Mouse (Mus musculus) heart, embryonic 11.5 days (tissue): Measurements from ENCODE around the gene Zmiz1. TPM values are rescaled to one million over a fixed set of nuclear protein-coding genes. Genes with fewer than 3 reads are reported as not detected.

Experiments
- ATAC-seq: fragments of 200-750 bp; cut with Nextera tagmentation; replicated peaks from 2 replicates; pipeline ENCODE4 v1.8.0; 2017; ENCODE audit warnings: moderate library complexity; ENCODE audit not compliant: insufficient number of reproducible peaks, low FRiP score, low TSS enrichment
- H3K27ac ChIP-seq: fragments of 300-500 bp; sonication (generic); 2 replicates; pipeline ENCODE4 v1.5.1; 2014; ENCODE audit warnings: mild to moderate bottlenecking, low read depth, low read length
- H3K27me3 ChIP-seq: fragments of 300-500 bp; sonication (generic); 2 replicates; pipeline ENCODE4 v1.6.1; 2014; ENCODE audit warnings: mild to moderate bottlenecking, low read length, mixed read lengths; ENCODE audit not compliant: control insufficient read depth, insufficient read depth
- H3K36me3 ChIP-seq: fragments of 300-500 bp; sonication (generic); 2 replicates; pipeline ENCODE4 v1.6.1; 2014; ENCODE audit warnings: mild to moderate bottlenecking, low read length, moderate library complexity, mixed read lengths; ENCODE audit not compliant: control insufficient read depth, insufficient read depth
- H3K4me1 ChIP-seq: fragments of 300-500 bp; sonication (generic); 2 replicates; pipeline ENCODE4 v1.6.1; 2014; ENCODE audit warnings: low read length; ENCODE audit not compliant: control insufficient read depth, insufficient read depth
- H3K4me2 ChIP-seq: fragments of 300-500 bp; sonication (generic); 2 replicates; pipeline ENCODE4 v1.6.1; 2014; ENCODE audit warnings: mild to moderate bottlenecking, moderate library complexity
- H3K4me3 ChIP-seq: fragments of 300-500 bp; sonication (generic); 2 replicates; pipeline ENCODE4 v1.5.1; 2014; ENCODE audit warnings: low read depth, low read length
- H3K9ac ChIP-seq: fragments of 300-500 bp; sonication (generic); 2 replicates; pipeline ENCODE4 v1.6.1; 2014; ENCODE audit warnings: mild to moderate bottlenecking, low read depth, low read length, moderate library complexity
- H3K9me3 ChIP-seq: fragments of 300-500 bp; sonication (generic); replicated peaks from 2 replicates; pipeline ENCODE4 v1.6.1; 2016; ENCODE audit warnings: low read length; ENCODE audit not compliant: control insufficient read depth
- WGBS: fragments of 180-500 bp; shearing (Covaris S2); extraction: QIAGEN DNeasy Blood & Tissue Kit; methylation state at CpG from one replicate; pipeline ENCODE4 v1.1.7; 2014; ENCODE audit not compliant: insufficient replicate concordance; 5-methylcytosine and 5-hydroxymethylcytosine counted together
- polyA plus RNA-seq: library from polyadenylated mRNA; unstranded; fragments of >200 nt; fragmentation: Nextera tagmentation; extraction: Ambion mirVana; gene quantifications from 2 replicates; pipeline ENCODE4 v1.2.1, GENCODE M21; 2014

Gene Zmiz1
- polyA plus RNA-seq, 1 experiment from 2014 or later: 34.9 TPM

DNA sequence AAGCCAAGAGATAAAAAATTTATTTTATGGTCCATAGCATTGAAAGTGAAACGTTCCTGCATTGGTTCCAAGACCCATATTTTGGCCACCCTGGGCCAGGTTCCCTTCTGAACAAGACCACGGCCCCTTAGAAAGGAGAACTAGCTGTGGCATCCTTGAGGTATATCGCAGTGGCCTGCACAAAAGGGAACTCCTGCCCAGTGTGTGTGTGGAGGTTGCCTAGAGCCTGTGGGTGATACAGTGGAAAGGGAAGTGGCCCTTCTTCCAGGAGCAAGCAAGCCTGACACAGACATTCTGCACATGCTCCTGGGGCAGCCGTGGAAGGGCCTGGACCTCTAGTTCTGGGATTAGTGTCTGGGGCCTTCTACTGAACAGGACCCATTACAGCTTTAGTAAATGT, 71.4 kb downstream of the Zmiz1 start:
- Histone ChIP-seq H3K4me1 (peaks cover 73% of the 10 kb centered on the region), H3K9ac (no peak overlapping the region)
- no peak for ATAC-seq

GRCm38 (mm10) chr14:25530815-25531214, 71.8 kb downstream of the Zmiz1 start:
- WGBS: 62% methylated on average over 5 of the region's 5 CpGs
- Histone ChIP-seq H3K27me3 (no peaks in the 10 kb centered on the region), H3K9me3 (no peaks in the 10 kb centered on the region), H3K4me1 (peaks cover 73% of the 10 kb centered on the region), H3K9ac (no peak overlapping the region), H3K4me3 (no peak overlapping the region), H3K4me2 (no peak overlapping the region), H3K27ac (no peak overlapping the region), H3K36me3 (peaks cover 3% of the 10 kb centered on the region; the same call in 1 of the 2 replicates)
- ATAC-seq: no peak

More for the DNA sequence above, 71.4 kb downstream of the Zmiz1 start:
- Histone ChIP-seq H3K27me3 (no peaks in the 10 kb centered on the region), H3K9me3 (no peaks in the 10 kb centered on the region), H3K4me2 (no peak overlapping the region), H3K4me3 (no peak overlapping the region), H3K36me3 (peaks cover 3% of the 10 kb centered on the region; the same call in 1 of the 2 replicates), H3K27ac (no peak overlapping the region)
- WGBS: 94% methylated on average over 4 of the region's 4 CpGs

GRCm38 (mm10) chr14:25533010-25533409, 74.0 kb downstream of the Zmiz1 start:
- no peak overlapping the region for H3K4me2 ChIP-seq
- WGBS: 16% methylated on average over 3 of the region's 3 CpGs
- no peaks in the 10 kb centered on the region for H3K9me3 ChIP-seq
- no peak overlapping the region for H3K4me3 ChIP-seq
- H3K9ac ChIP-seq: no peak overlapping the region; the same call in 1 of the 2 replicates
- peaks cover 63% of the 10 kb centered on the region for H3K4me1 ChIP-seq
- ATAC-seq: no peak
- peak overlapping the region; percentile 64 for H3K27ac ChIP-seq
- H3K36me3 ChIP-seq: peaks cover 7% of the 10 kb centered on the region
- no peaks in the 10 kb centered on the region for H3K27me3 ChIP-seq

- ATAC-seq: no peak
- Histone ChIP-seq H3K9me3 (no peaks in the 10 kb centered on the region), H3K4me3 (no peak overlapping the region), H3K9ac (no peak overlapping the region; the same call in 1 of the 2 replicates), H3K27me3 (no peaks in the 10 kb centered on the region), H3K4me2 (no peak overlapping the region), H3K4me1 (peaks cover 63% of the 10 kb centered on the region), H3K27ac (peak overlapping the region; percentile 65), H3K36me3 (peaks cover 7% of the 10 kb centered on the region)
- WGBS: 61% methylated on average over 9 of the region's 9 CpGs
These were observed 74.8 kb downstream of the Zmiz1 start for GRCm38 (mm10) chr14:25533631-25534395.

DNA sequence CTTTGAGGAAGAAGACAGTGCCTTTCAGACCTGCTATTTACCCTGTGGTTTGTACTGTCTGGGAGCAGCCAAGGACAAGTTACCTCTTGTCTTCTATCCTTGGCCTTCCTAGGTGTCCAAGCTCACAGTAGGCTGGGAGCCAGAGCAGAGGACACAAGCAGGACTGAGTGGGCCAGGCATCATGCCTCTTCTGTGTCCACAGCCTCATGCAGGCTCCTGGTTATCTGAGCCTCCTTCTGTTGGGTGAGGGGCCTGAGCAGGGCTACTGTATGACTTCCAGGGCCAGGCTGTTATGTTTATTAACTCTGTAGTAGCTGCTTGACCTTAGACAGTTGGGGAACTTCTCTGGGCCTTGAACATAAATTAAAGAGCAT, 75.4 kb downstream of the Zmiz1 start:
- Histone ChIP-seq H3K9ac (no peak overlapping the region; the same call in 1 of the 2 replicates), H3K36me3 (peaks cover 7% of the 10 kb centered on the region), H3K4me2 (no peak overlapping the region), H3K4me3 (no peak overlapping the region), H3K9me3 (no peaks in the 10 kb centered on the region), H3K27ac (peak overlapping the region; percentile 65), H3K27me3 (no peaks in the 10 kb centered on the region), H3K4me1 (peaks cover 63% of the 10 kb centered on the region)
- 0 out of 2 replicates have a peak, but pooled peaks have one; percentile 33 for ATAC-seq

GRCm38 (mm10) chr14:25534918-25535582, 76.1 kb downstream of the Zmiz1 start:
- Histone ChIP-seq H3K27me3 (no peaks in the 10 kb centered on the region), H3K36me3 (peaks cover 7% of the 10 kb centered on the region), H3K9me3 (no peaks in the 10 kb centered on the region), H3K27ac (0 out of 2 replicates have a peak overlapping the region, but pooled peaks have one; percentile 65), H3K4me1 (peaks cover 63% of the 10 kb centered on the region), H3K9ac (no peak overlapping the region), H3K4me3 (no peak overlapping the region), H3K4me2 (no peak overlapping the region)
- ATAC-seq: 0 out of 2 replicates have a peak, but pooled peaks have one; percentile 33
- WGBS: 50% methylated on average over 11 of the region's 11 CpGs

- Histone ChIP-seq H3K27me3 (no peaks in the 10 kb centered on the region), H3K9me3 (no peaks in the 10 kb centered on the region), H3K27ac (no peak overlapping the region), H3K4me2 (no peak overlapping the region), H3K36me3 (peaks cover 7% of the 10 kb centered on the region), H3K9ac (no peak overlapping the region), H3K4me1 (peaks cover 60% of the 10 kb centered on the region), H3K4me3 (no peak overlapping the region)
- WGBS: 70% methylated on average over 4 of the region's 4 CpGs
- ATAC-seq: no peak
These were observed 76.6 kb downstream of the Zmiz1 start for GRCm38 (mm10) chr14:25535583-25535943.

DNA sequence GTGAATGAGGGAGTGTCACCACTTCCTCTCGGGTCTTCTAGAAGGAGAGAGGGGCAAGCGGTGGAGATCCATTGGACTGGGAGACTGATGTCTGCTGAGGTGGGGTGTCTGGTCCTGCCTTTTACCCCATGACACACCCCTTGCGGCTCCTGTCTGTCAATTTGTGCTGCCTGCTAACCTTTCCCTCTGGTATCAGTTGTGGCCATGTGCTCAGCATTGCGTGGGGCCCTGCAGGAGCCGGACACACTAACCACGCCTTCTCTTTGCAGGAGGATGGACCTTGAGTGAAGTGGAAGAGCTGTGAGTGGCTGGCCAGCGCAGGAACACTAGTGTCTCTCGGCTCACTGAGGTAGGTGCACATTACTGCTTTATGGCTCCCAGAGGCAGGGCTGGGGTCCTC, 77.5 kb downstream of the Zmiz1 start:
- H3K4me2 ChIP-seq: peak overlapping the region; percentile 17
- no peak overlapping the region for H3K9ac ChIP-seq
- no peaks in the 10 kb centered on the region for H3K9me3 ChIP-seq
- 69% methylated on average over 8 of the region's 8 CpGs for WGBS
- ATAC-seq: peak; percentile 72; the same call in 1 of the 2 replicates
- peaks cover 11% of the 10 kb centered on the region for H3K36me3 ChIP-seq
- no peaks in the 10 kb centered on the region for H3K27me3 ChIP-seq
- H3K4me1 ChIP-seq: peaks cover 57% of the 10 kb centered on the region
- H3K4me3 ChIP-seq: no peak overlapping the region
- peak overlapping the region; percentile 38; the same call in 1 of the 2 replicates for H3K27ac ChIP-seq
